Mouse (Mus musculus): ENCODE data around the gene Arl8a. TPM values are rescaled to one million over a fixed set of nuclear protein-coding genes. Genes with fewer than 3 reads are reported as not detected.
"Not testable (repeated sequence)": the region's sequence is repeated elsewhere in the genome, so short reads cannot be mapped to it uniquely, and the experiment has no call there.

The Arl8a gene
- polyA plus RNA-seq (2014; fragmentation: Nextera tagmentation; extraction: Ambion mirVana) = 61.3 and 72.2 TPM in 2 replicates

DNA sequence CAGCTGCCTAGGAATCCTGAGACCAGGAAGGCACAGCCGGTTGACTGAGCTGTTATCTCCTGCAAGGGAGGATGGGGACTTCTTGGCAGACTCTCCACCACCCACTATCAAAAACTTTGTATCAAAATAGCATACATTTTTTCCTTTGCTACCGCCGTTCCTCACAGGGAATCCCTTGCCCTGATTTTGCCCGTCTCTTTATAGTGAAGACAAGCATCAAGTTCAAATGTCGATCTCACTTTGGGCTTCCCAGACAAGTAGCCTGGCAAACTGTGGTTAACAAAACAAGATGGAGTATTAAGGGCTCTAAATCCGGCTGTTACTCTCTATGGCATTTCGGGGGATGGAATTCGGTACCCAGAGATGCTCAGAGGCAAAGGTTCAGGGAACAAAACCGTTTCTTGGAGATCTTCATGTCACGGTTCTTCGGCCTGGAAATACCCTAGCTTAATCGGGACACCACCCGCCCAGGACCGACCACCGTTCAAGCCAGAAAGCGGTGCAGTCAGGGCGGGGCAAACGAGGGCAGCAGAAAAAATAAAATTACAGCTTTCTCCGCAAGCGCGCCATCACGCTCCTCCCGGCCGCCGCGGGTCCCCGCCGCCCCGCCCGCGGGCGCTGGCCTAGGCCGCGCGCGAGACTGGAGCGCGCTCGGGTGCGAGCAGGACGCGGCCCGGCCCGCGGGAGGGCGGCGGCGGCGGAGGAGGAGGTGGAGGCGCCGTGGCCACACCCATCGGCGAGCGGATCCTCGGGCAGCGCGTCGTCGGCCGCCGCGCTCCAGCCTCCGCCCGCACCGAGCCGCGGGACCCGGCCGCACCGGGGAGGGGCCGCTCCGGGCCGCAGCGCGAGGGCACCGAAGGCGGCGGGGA lies at the start of gene Arl8a:
TSS of gene Arl8a (plus strand) at position 748 of the 869 bp plus-strand sequence.
- Histone ChIP-seq H3K36me3 (ENCODE audit: control insufficient read depth, insufficient read depth, low read length) (no peaks in the 10 kb centered on the region), H3K9me3 (ENCODE audit: control insufficient read depth, low read length) (no peaks in the 10 kb centered on the region), H3K9ac (ENCODE audit: low read length) (peak within 1 kb of the TSS; percentile 95), H3K4me2 (peak within 1 kb of the TSS; percentile 92), H3K4me3 (ENCODE audit: low read depth, low read length) (peak within 1 kb of the TSS; percentile 85), H3K4me1 (ENCODE audit: control insufficient read depth, insufficient read depth, low read length) (peaks cover 10% of the 10 kb centered on the region), H3K27ac (ENCODE audit: low read depth, low read length) (peak within 1 kb of the TSS; percentile 63), H3K27me3 (ENCODE audit: control insufficient read depth, insufficient read depth, low read length) (peaks cover 3% of the 10 kb centered on the region; the same call in 1 of the 2 replicates)
- WGBS = under 1% methylated on average over 68 of the region's 78 CpGs
- ATAC-seq (ENCODE audit: low FRiP score) (peak; percentile 87), DNase-seq (ENCODE audit: low spot score, missing footprints) (peak; percentile 97)

DNA sequence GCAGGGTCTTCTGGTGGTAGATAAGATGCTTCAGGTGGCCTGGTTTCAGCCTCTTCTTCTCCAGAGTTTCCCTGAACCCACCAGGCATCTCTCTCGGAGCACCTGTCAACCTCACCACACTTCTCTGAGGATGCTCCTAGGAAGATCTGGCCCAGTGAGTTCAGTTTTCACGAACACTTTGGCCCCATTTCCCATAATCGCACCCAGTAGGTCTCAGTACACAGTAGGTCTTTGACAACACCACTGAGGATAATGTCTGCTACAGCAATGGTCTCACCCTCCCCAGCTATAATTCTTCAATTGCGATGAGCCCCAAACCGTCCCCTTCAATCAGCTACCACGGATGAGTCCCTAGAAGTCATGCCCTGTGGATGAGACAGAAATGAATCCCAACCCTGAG lies 49.2 kb upstream of the Arl8a start:
- H3K36me3 ChIP-seq (ENCODE audit: control insufficient read depth, insufficient read depth, low read length) = no peaks in the 10 kb centered on the region
- no peaks in the 10 kb centered on the region for H3K4me1 ChIP-seq (ENCODE audit: control insufficient read depth, insufficient read depth, low read length)
- H3K9ac ChIP-seq (ENCODE audit: low read length) = no peak overlapping the region
- DNase-seq (ENCODE audit: low spot score, missing footprints) (no peak), ATAC-seq (ENCODE audit: low FRiP score) (no peak)
- WGBS = 91% methylated on average over 6 of the region's 6 CpGs
- no peak overlapping the region for H3K4me2 ChIP-seq
- H3K4me3 ChIP-seq (ENCODE audit: low read depth, low read length) = no peak overlapping the region
- no peaks in the 10 kb centered on the region for H3K9me3 ChIP-seq (ENCODE audit: control insufficient read depth, low read length)
- H3K27ac ChIP-seq (ENCODE audit: low read depth, low read length) = no peak overlapping the region
- no peaks in the 10 kb centered on the region for H3K27me3 ChIP-seq (ENCODE audit: control insufficient read depth, insufficient read depth, low read length)

DNA sequence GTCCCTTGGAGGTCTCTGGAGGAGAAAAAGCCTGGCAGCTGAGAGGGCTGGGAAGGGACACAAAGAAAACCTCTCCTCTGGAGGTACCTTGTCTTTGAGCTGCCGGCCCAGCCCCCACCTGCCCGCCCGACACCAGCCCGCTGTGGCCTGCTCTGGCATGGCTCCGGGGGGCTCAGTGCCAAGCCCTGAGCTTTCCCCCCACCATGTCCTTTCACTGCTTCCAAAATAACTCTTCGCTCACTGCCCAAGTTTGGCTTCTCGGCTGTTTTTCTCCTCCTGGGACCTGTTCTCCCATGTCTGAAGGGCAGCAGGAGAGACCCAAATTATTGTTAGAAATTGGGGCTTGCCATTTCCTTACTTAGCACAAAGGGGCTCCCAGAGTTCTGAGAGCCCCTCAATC lies 48.2 kb upstream of the Arl8a start:
- no peaks in the 10 kb centered on the region for H3K4me1 ChIP-seq (ENCODE audit: control insufficient read depth, insufficient read depth, low read length)
- WGBS = 93% methylated on average over 7 of the region's 7 CpGs
- H3K4me2 ChIP-seq = no peak overlapping the region
- no peak overlapping the region for H3K9ac ChIP-seq (ENCODE audit: low read length)
- H3K9me3 ChIP-seq (ENCODE audit: control insufficient read depth, low read length) = no peaks in the 10 kb centered on the region
- H3K36me3 ChIP-seq (ENCODE audit: control insufficient read depth, insufficient read depth, low read length) = no peaks in the 10 kb centered on the region
- ATAC-seq (ENCODE audit: low FRiP score) (no peak), DNase-seq (ENCODE audit: low spot score, missing footprints) (no peak)
- no peak overlapping the region for H3K4me3 ChIP-seq (ENCODE audit: low read depth, low read length)
- peaks cover 2% of the 10 kb centered on the region for H3K27me3 ChIP-seq (ENCODE audit: control insufficient read depth, insufficient read depth, low read length)
- no peak overlapping the region for H3K27ac ChIP-seq (ENCODE audit: low read depth, low read length)

DNA sequence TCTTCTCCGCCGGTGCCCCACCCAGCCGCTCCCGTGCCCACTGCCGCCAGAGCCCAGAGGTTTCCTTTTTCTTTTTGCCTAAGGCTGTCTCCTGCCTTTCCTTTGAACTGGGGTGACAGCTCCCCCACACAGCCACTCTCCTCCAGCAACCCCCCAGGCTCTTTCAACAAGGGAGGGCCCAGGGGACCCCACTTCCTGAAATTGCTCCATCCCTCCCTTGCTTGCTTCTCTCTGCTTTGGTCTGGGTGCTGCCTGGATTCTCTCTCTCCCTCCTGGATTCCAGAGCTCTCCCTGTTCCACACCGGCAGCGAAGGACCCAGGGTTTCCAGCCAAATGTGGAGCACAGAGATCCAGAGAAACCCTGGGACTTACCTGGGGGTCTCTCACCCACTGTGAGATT lies 46.2 kb upstream of the Arl8a start:
- DNase-seq (ENCODE audit: low spot score, missing footprints) (peak; percentile 51), ATAC-seq (ENCODE audit: low FRiP score) (no peak)
- Histone ChIP-seq H3K9ac (ENCODE audit: low read length) (no peak overlapping the region), H3K36me3 (ENCODE audit: control insufficient read depth, insufficient read depth, low read length) (no peaks in the 10 kb centered on the region), H3K27me3 (ENCODE audit: control insufficient read depth, insufficient read depth, low read length) (peaks cover 22% of the 10 kb centered on the region), H3K9me3 (ENCODE audit: control insufficient read depth, low read length) (no peaks in the 10 kb centered on the region), H3K4me1 (ENCODE audit: control insufficient read depth, insufficient read depth, low read length) (no peaks in the 10 kb centered on the region; the same call in 1 of the 2 replicates), H3K4me3 (ENCODE audit: low read depth, low read length) (no peak overlapping the region), H3K4me2 (no peak overlapping the region), H3K27ac (ENCODE audit: low read depth, low read length) (no peak overlapping the region)
- 72% methylated on average over 7 of the region's 7 CpGs for WGBS

DNA sequence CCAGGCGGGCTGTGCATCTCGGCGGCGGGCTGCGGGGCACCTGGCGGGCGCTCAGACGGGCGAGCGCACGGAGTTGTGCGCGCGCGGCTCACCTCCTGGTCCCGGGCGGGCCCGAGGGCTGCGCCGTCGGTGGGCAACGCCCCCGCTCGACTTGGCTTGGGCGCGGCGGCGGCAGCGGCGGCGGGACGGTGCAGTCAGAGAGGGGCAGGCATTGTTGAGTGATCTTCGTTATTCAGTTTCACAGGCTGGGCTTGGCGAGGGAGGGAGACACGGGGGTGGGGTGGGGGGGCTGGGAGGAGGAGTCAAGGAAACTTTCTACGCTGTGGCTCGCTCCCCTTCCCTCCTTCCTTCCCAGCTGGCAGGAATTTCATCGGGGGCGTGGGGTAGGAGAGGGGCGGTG lies 41.5 kb upstream of the Arl8a start, which contains the start of gene Lgr6:
TSS of gene Lgr6 (minus strand) at position 153 of the 400 bp plus-strand sequence.
- DNase-seq (ENCODE audit: low spot score, missing footprints) (no peak), ATAC-seq (ENCODE audit: low FRiP score) (peak; percentile 38; the same call in 1 of the 2 replicates)
- under 1% methylated on average over 34 of the region's 40 CpGs for WGBS
- Histone ChIP-seq H3K9ac (ENCODE audit: low read length) (no peak within 1 kb of the TSS), H3K27ac (ENCODE audit: low read depth, low read length) (no peak within 1 kb of the TSS), H3K4me1 (ENCODE audit: control insufficient read depth, insufficient read depth, low read length) (no peaks in the 10 kb centered on the region; the same call in 1 of the 2 replicates), H3K36me3 (ENCODE audit: control insufficient read depth, insufficient read depth, low read length) (no peaks in the 10 kb centered on the region), H3K27me3 (ENCODE audit: control insufficient read depth, insufficient read depth, low read length) (peaks cover 31% of the 10 kb centered on the region), H3K9me3 (ENCODE audit: control insufficient read depth, low read length) (no peaks in the 10 kb centered on the region), H3K4me2 (peak within 1 kb of the TSS; percentile 59), H3K4me3 (ENCODE audit: low read depth, low read length) (peak within 1 kb of the TSS; percentile 33)

DNA sequence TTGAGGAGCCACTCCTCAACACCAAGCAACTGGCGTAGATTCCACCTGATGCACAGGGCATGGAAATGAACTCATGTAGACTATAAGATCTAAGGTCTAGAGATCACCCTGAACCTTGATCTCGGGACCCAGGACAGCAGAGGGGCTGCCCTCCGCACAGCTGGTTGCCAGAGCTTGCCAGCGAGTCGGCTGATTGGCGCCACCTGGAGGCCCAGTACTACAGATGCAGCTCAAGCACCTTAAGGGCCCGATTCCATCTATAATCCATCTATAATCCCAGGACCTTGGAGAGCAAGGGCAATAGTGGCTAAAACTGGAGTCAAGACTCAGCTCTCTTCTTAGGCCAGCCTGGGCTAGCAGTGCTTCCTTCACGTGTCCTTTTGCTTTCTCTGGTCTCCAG lies 40.7 kb upstream of the Arl8a start:
- H3K4me1 ChIP-seq (ENCODE audit: control insufficient read depth, insufficient read depth, low read length) = no peaks in the 10 kb centered on the region; the same call in 1 of the 2 replicates
- no peak for ATAC-seq (ENCODE audit: low FRiP score)
- peak; percentile 93 for DNase-seq (ENCODE audit: low spot score, missing footprints)
- no peak overlapping the region for H3K4me3 ChIP-seq (ENCODE audit: low read depth, low read length)
- H3K36me3 ChIP-seq (ENCODE audit: control insufficient read depth, insufficient read depth, low read length) = no peaks in the 10 kb centered on the region
- H3K9me3 ChIP-seq (ENCODE audit: control insufficient read depth, low read length) = no peaks in the 10 kb centered on the region
- no peak overlapping the region for H3K9ac ChIP-seq (ENCODE audit: low read length)
- no peak overlapping the region for H3K4me2 ChIP-seq
- WGBS = 2% methylated on average over 8 of the region's 8 CpGs
- no peak overlapping the region for H3K27ac ChIP-seq (ENCODE audit: low read depth, low read length)
- H3K27me3 ChIP-seq (ENCODE audit: control insufficient read depth, insufficient read depth, low read length) = peaks cover 31% of the 10 kb centered on the region

DNA sequence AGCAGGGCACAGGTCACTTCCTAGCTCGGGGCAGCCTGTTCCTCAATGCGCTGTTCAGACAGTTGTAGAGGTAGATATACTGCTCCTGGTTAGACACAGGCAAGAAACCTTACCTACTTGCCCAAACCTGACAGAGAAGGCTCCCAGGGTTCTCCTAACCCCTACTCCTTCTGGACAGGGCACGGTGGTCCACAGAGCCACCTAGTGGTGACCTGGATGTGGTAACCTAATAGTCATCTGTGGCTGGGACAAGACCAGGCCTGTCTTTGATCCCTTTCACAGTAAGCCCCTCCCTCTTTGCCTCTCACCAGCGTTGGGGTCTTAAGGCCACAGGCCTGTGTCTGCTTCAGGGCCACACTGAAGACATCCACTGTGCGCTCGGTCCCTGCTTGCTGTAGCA lies 38.0 kb upstream of the Arl8a start:
- Histone ChIP-seq H3K4me1 (ENCODE audit: control insufficient read depth, insufficient read depth, low read length) (no peaks in the 10 kb centered on the region; the same call in 1 of the 2 replicates), H3K4me2 (no peak overlapping the region), H3K4me3 (ENCODE audit: low read depth, low read length) (no peak overlapping the region), H3K9me3 (ENCODE audit: control insufficient read depth, low read length) (no peaks in the 10 kb centered on the region), H3K27ac (ENCODE audit: low read depth, low read length) (no peak overlapping the region), H3K9ac (ENCODE audit: low read length) (no peak overlapping the region), H3K27me3 (ENCODE audit: control insufficient read depth, insufficient read depth, low read length) (peaks cover 27% of the 10 kb centered on the region), H3K36me3 (ENCODE audit: control insufficient read depth, insufficient read depth, low read length) (no peaks in the 10 kb centered on the region)
- DNase-seq (ENCODE audit: low spot score, missing footprints) = no peak
- 37% methylated on average over 6 of the region's 6 CpGs for WGBS
- ATAC-seq (ENCODE audit: low FRiP score) = 0 out of 2 replicates have a peak, but pooled peaks have one; percentile 3

DNA sequence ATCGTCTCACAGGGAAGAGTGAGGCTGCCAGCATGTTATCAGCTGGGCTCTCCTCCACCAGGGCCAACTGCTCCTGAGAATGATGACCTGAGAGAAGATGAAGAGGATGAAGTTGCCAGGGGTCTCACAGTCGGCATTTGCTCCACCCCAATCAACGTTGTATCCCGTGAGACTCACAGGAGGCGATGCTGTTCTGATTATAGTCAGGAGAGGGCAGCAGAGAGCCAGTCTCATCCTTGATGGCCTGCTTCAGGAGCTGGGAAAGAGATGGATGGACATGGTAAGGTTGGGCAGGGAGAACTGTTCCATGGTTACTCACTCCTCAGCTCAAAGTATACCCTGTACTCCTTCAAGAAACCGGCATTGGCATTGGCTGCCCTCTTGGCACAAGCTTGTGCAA lies 36.5 kb upstream of the Arl8a start:
- Histone ChIP-seq H3K4me2 (no peak overlapping the region), H3K36me3 (ENCODE audit: control insufficient read depth, insufficient read depth, low read length) (no peaks in the 10 kb centered on the region), H3K27me3 (ENCODE audit: control insufficient read depth, insufficient read depth, low read length) (peaks cover 12% of the 10 kb centered on the region), H3K9me3 (ENCODE audit: control insufficient read depth, low read length) (no peaks in the 10 kb centered on the region), H3K4me3 (ENCODE audit: low read depth, low read length) (no peak overlapping the region), H3K4me1 (ENCODE audit: control insufficient read depth, insufficient read depth, low read length) (no peaks in the 10 kb centered on the region), H3K9ac (ENCODE audit: low read length) (no peak overlapping the region), H3K27ac (ENCODE audit: low read depth, low read length) (no peak overlapping the region)
- DNase-seq (ENCODE audit: low spot score, missing footprints) (peak; percentile 98), ATAC-seq (ENCODE audit: low FRiP score) (no peak)
- WGBS = 20% methylated on average over 6 of the region's 6 CpGs

DNA sequence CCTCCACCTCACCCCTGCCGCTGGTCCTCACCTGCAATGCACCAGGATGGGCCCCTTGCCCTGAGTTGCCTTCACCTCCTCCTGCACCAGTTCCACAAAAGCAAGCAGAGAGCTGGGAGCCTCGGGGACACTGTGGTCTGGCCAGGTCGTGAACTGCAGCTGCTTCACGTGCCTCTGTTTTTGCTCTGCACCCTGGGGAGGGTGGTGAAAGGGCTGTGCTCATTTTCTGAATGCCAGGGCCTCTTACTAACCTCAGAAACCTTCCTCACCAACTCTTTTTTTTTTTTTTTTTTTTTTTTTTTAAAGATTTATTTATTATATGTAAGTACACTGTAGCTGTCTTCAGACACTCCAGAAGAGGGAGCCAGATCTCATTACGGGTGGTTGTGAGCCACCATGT lies 35.4 kb upstream of the Arl8a start:
- H3K9me3 ChIP-seq (ENCODE audit: control insufficient read depth, low read length); H3K4me3 ChIP-seq (ENCODE audit: low read depth, low read length); H3K9ac ChIP-seq (ENCODE audit: low read length); DNase-seq (ENCODE audit: low spot score, missing footprints); H3K4me1 ChIP-seq (ENCODE audit: control insufficient read depth, insufficient read depth, low read length); ATAC-seq (ENCODE audit: low FRiP score); H3K36me3 ChIP-seq (ENCODE audit: control insufficient read depth, insufficient read depth, low read length); H3K27me3 ChIP-seq (ENCODE audit: control insufficient read depth, insufficient read depth, low read length); H3K27ac ChIP-seq (ENCODE audit: low read depth, low read length); H3K4me2 ChIP-seq: not testable (repeated sequence)
- WGBS = 68% methylated on average over 5 of the region's 5 CpGs

Data from midbrain, embryonic 11.5 days (tissue).